Mouse (Mus musculus) left cerebral cortex, adult 8-10 months (tissue): ENCODE data around the gene Ly6g6c. TPM values are rescaled to one million over a fixed set of nuclear protein-coding genes. Genes with fewer than 3 reads are reported as not detected.

ENCODE experiments used
- DNase-seq, 2 experiments: peaks; one replicate each; pipeline ENCODE4 v3.0.0; 2022; ENCODE audit warnings: low spot score in 2 of 2
- total RNA-seq, 4 experiments: library from RNA; stranded (reverse); gene quantifications; 2 replicates each; pipeline ENCODE4 v1.2.4; 2022

The Ly6g6c gene
- not detected for total RNA-seq

GRCm38 (mm10) chr17:35064951-35065947 is at the start of gene Ly6g6c:
Ly6g6c (plus strand) TSS chr17:35065388.
- no peak for DNase-seq

- no peak for DNase-seq
These were observed 48.8 kb upstream of the Ly6g6c start, which contains the start of gene Vwa7 for GRCm38 (mm10) chr17:35016376-35016775. Vwa7 (plus strand) TSS chr17:35016579.

GRCm38 (mm10) chr17:35016791-35017705 is 48.1 kb upstream of the Ly6g6c start:
- no peak for DNase-seq

GRCm38 (mm10) chr17:35017706-35018030 is 47.5 kb upstream of the Ly6g6c start:
- DNase-seq = no peak

- no peak for DNase-seq
These were observed 47.0 kb upstream of the Ly6g6c start for GRCm38 (mm10) chr17:35018171-35018570.

- no peak for DNase-seq
These were observed 45.3 kb upstream of the Ly6g6c start for GRCm38 (mm10) chr17:35019894-35020293.

- no peak for DNase-seq
These were observed 44.6 kb upstream of the Ly6g6c start for GRCm38 (mm10) chr17:35020551-35020950.

- peak; percentile 57 to 95 for DNase-seq
These were observed 43.9 kb upstream of the Ly6g6c start for GRCm38 (mm10) chr17:35021163-35021808.

GRCm38 (mm10) chr17:35021842-35022477 is 43.2 kb upstream of the Ly6g6c start:
- DNase-seq = no peak

- no peak for DNase-seq
These were observed 42.6 kb upstream of the Ly6g6c start for GRCm38 (mm10) chr17:35022541-35023060.

GRCm38 (mm10) chr17:35023221-35023620 is 42.0 kb upstream of the Ly6g6c start:
- DNase-seq = no peak

- no peak for DNase-seq
These were observed 41.4 kb upstream of the Ly6g6c start for GRCm38 (mm10) chr17:35023756-35024155.

- no peak for DNase-seq
These were observed 40.9 kb upstream of the Ly6g6c start for GRCm38 (mm10) chr17:35024261-35024660.

GRCm38 (mm10) chr17:35024691-35025488 is 40.3 kb upstream of the Ly6g6c start:
- DNase-seq = no peak

GRCm38 (mm10) chr17:35026206-35026605 is 39.0 kb upstream of the Ly6g6c start:
- DNase-seq = no peak

- peak in 1 of 2 experiments; percentile 51 for DNase-seq
These were observed 37.7 kb upstream of the Ly6g6c start, which contains the start of gene Sapcd1 for GRCm38 (mm10) chr17:35027277-35028068. Sapcd1 (minus strand) TSS chr17:35028016.

- no peak for DNase-seq
These were observed 36.9 kb upstream of the Ly6g6c start for GRCm38 (mm10) chr17:35028315-35028714.

GRCm38 (mm10) chr17:35029691-35030532 is 35.3 kb upstream of the Ly6g6c start:
- no peak for DNase-seq
